Mouse (Mus musculus) C2C12 (cell line): ENCODE results near the gene Daglb. TPM values are rescaled to one million over a fixed set of nuclear protein-coding genes. Genes with fewer than 3 reads are reported as not detected.

ENCODE experiments used
- H3K27me3 ChIP-seq: one replicate; pipeline ENCODE4 v1.6.1; 2011; ENCODE audit not compliant: control insufficient read depth, insufficient read depth, insufficient read length
- H3K36me3 ChIP-seq: one replicate; pipeline ENCODE4 v1.6.1; 2011; ENCODE audit not compliant: control insufficient read depth, insufficient read depth
- H3K4me3 ChIP-seq: one replicate; pipeline ENCODE4 v1.5.1; 2011; ENCODE audit warnings: mild to moderate bottlenecking, control low read depth; ENCODE audit not compliant: poor library complexity, insufficient read depth, severe bottlenecking
- H3K79me2 ChIP-seq: one replicate; pipeline ENCODE4 v1.6.1; 2011; ENCODE audit not compliant: control insufficient read depth, insufficient read depth
- H3K79me3 ChIP-seq: one replicate; pipeline ENCODE4 v1.6.1; 2011; ENCODE audit warnings: low read depth, control low read depth
- H3ac ChIP-seq: one replicate; pipeline ENCODE3; 2011; ENCODE audit warnings: low read depth; ENCODE audit not compliant: control insufficient read depth, insufficient read length
- CEBPB ChIP-seq: IDR thresholded peaks from one replicate; pipeline ENCODE4 v1.6.1; 2011; ENCODE audit warnings: low read depth, mild to moderate bottlenecking, control low read depth, moderate library complexity
- CTCF ChIP-seq: IDR thresholded peaks from one replicate; pipeline ENCODE4 v1.5.1; 2011; ENCODE audit not compliant: control insufficient read depth, insufficient read depth, insufficient read length
- FOSL1 ChIP-seq: IDR thresholded peaks from one replicate; pipeline ENCODE4 v1.8.0; 2011; ENCODE audit warnings: mild to moderate bottlenecking, low read length; ENCODE audit not compliant: poor library complexity, insufficient read depth, severe bottlenecking
- MAX ChIP-seq: IDR thresholded peaks from one replicate; pipeline ENCODE4 v1.6.1; 2011; ENCODE audit warnings: mild to moderate bottlenecking, control low read depth
- MYOD1 ChIP-seq: IDR thresholded peaks from one replicate; pipeline ENCODE4 v1.6.1; 2011; ENCODE audit warnings: low read depth; ENCODE audit not compliant: control insufficient read depth, insufficient read length
- MYOG ChIP-seq: IDR thresholded peaks from one replicate; pipeline ENCODE4 v1.6.1; 2011; ENCODE audit not compliant: control insufficient read depth, insufficient read length; ENCODE audit errors: extremely low read depth
- USF1 ChIP-seq: IDR thresholded peaks from one replicate; pipeline ENCODE4 v1.6.1; 2011; ENCODE audit warnings: low read depth, mild to moderate bottlenecking, control low read depth, moderate library complexity
- polyA plus RNA-seq: library from polyadenylated mRNA; unstranded; fragments of >200 nt; fragmentation: generic; extraction: Trizol; gene quantifications from one replicate; pipeline ENCODE4 v1.2.1, GENCODE M21; 2012; ENCODE audit warnings: missing spikeins

The Daglb gene
- polyA plus RNA-seq, 1 experiment: 3.7 TPM

- H3K4me3 ChIP-seq: no peak overlapping the region
- H3K79me2 ChIP-seq: no peaks in the 10 kb centered on the region
- no peaks in the 10 kb centered on the region for H3K27me3 ChIP-seq
- H3K36me3 ChIP-seq: peaks cover 12% of the 10 kb centered on the region
- no peak overlapping the region for H3ac ChIP-seq
- no peak for TF ChIP-seq CTCF
- TF ChIP-seq FOSL1: no peak
- TF ChIP-seq MAX: no peak
- TF ChIP-seq USF1: no peak
- no peak for TF ChIP-seq CEBPB
- TF ChIP-seq MYOD1: no peak
- no peak for TF ChIP-seq MYOG
- no peaks in the 10 kb centered on the region for H3K79me3 ChIP-seq
These were observed 11.6 kb downstream of the Daglb start for GRCm38 (mm10) chr5:143476013-143476412.

DNA sequence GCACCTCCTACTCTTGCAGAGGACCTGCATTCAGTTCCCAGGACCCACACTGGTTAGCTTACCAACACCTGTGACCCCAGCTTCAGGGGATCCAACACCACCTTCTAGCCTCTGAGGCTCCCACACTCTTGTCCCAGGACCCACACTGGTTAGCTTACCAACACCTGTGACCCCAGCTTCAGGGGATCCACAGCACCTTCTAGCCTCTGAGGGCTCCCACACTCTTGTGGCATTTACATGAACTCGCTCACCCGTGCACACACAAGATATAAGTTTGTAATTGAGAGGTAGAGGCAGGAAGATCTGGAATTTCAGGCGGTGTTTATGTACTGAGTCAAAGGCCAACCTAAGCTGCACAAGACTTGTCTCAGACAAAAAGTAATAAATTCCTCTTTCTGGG is 13.5 kb downstream of the Daglb start:
- Histone ChIP-seq H3K36me3 (peaks cover 16% of the 10 kb centered on the region), H3ac (no peak overlapping the region), H3K79me3 (no peaks in the 10 kb centered on the region), H3K4me3 (no peak overlapping the region), H3K27me3 (no peaks in the 10 kb centered on the region), H3K79me2 (no peaks in the 10 kb centered on the region)
- no peak for TF ChIP-seq MYOG
- no peak for TF ChIP-seq USF1
- no peak for TF ChIP-seq MAX
- TF ChIP-seq MYOD1: no peak
- TF ChIP-seq FOSL1: no peak
- TF ChIP-seq CTCF: no peak
- TF ChIP-seq CEBPB: no peak

DNA sequence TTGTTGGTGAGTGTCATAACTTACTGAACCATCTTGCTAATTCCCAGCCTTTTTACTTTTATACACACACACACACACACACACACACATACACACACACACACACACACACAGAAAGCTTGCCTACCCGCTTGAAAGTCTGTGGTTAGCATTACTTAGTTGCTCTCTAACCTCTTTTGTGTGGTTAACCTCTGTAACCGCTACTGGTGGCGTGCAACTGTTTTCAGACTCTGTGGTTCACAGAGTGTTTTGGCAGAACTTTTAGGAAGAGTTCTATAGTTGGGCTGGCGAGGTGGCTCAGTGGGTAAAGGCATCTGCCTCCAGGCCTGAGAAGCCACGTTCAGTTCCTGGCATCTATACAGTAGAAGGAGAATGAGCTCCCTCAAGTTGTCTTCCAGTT is 20.6 kb downstream of the Daglb start:
- peaks cover 4% of the 10 kb centered on the region for H3K36me3 ChIP-seq

GRCm38 (mm10) chr5:143487193-143487592 is 22.8 kb downstream of the Daglb start:
- Histone ChIP-seq H3K36me3 (peaks cover 1% of the 10 kb centered on the region), H3ac (no peak overlapping the region), H3K79me2 (no peaks in the 10 kb centered on the region), H3K4me3 (no peak overlapping the region), H3K79me3 (no peaks in the 10 kb centered on the region), H3K27me3 (no peaks in the 10 kb centered on the region)
- TF ChIP-seq FOSL1 (no peak), USF1 (no peak)

More for the DNA sequence above, 20.6 kb downstream of the Daglb start:
- H3K79me2 ChIP-seq: no peaks in the 10 kb centered on the region
- no peaks in the 10 kb centered on the region for H3K79me3 ChIP-seq
- no peak overlapping the region for H3K4me3 ChIP-seq
- H3ac ChIP-seq: no peak overlapping the region
- TF ChIP-seq USF1 (no peak), MAX (no peak), MYOG (no peak), CEBPB (no peak), CTCF (no peak), MYOD1 (no peak), FOSL1 (no peak)
- no peaks in the 10 kb centered on the region for H3K27me3 ChIP-seq

DNA sequence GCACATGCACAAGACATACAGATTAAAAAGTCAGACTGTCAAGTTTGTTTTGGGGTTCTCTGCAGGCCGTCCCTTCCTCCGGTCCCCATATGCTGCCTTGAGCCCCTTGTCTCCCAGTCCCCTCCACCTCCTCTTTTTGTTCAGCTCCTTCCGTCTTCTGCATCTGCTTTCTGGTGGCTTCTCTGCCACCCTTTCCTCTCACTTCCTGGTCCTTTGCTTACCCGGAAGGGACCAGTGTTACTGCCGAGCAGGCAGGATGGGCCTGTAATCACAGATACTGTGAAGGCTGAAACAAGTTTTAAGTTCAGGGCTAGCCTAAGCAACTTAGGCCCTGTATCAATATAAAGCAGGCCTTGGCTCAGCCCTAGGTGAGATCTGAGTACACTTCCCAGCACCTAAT is 23.6 kb downstream of the Daglb start:
- Histone ChIP-seq H3K4me3 (no peak overlapping the region), H3K36me3 (no peaks in the 10 kb centered on the region), H3K79me3 (no peaks in the 10 kb centered on the region), H3K79me2 (no peaks in the 10 kb centered on the region), H3ac (no peak overlapping the region), H3K27me3 (no peaks in the 10 kb centered on the region)
- TF ChIP-seq MYOD1: no peak
- no peak for TF ChIP-seq CTCF
- TF ChIP-seq MAX: no peak
- TF ChIP-seq USF1: no peak
- TF ChIP-seq FOSL1: no peak
- no peak for TF ChIP-seq MYOG
- TF ChIP-seq CEBPB: no peak

- no peak overlapping the region for H3K4me3 ChIP-seq
- peaks cover 3% of the 10 kb centered on the region for H3K36me3 ChIP-seq
- H3ac ChIP-seq: no peak overlapping the region
- no peaks in the 10 kb centered on the region for H3K79me2 ChIP-seq
- H3K79me3 ChIP-seq: no peaks in the 10 kb centered on the region
- TF ChIP-seq MYOD1 (no peak), CEBPB (no peak)
- no peaks in the 10 kb centered on the region for H3K27me3 ChIP-seq
These were observed 25.5 kb downstream of the Daglb start for GRCm38 (mm10) chr5:143489749-143490342.
